Mouse (Mus musculus) heart, embryonic 10.5 days (tissue): Measurements from ENCODE around the gene Gm20388. TPM values are rescaled to one million over a fixed set of nuclear protein-coding genes. Genes with fewer than 3 reads are reported as not detected.

Source experiments
- DNase-seq: peaks from one replicate; pipeline ENCODE4 v3.0.0-alpha.2; 2017; ENCODE audit warnings: low spot score
- H3K27ac ChIP-seq: fragments of 300-500 bp; sonication (generic); 2 replicates; pipeline ENCODE4 v1.5.1; 2016; ENCODE audit warnings: mild to moderate bottlenecking
- H3K27me3 ChIP-seq: fragments of 300-500 bp; sonication (generic); 2 replicates; pipeline ENCODE4 v1.6.1; 2016; ENCODE audit warnings: mild to moderate bottlenecking; ENCODE audit not compliant: poor library complexity, insufficient read depth, severe bottlenecking
- H3K36me3 ChIP-seq: fragments of 300-500 bp; sonication (generic); 2 replicates; pipeline ENCODE4 v1.6.1; 2016; ENCODE audit warnings: mild to moderate bottlenecking, moderate library complexity
- H3K4me1 ChIP-seq: fragments of 300-500 bp; sonication (generic); 2 replicates; pipeline ENCODE4 v1.6.1; 2016; ENCODE audit warnings: mild to moderate bottlenecking
- H3K4me3 ChIP-seq: fragments of 300-500 bp; sonication (generic); 2 replicates; pipeline ENCODE4 v1.5.1; 2016; ENCODE audit warnings: mild to moderate bottlenecking, moderate library complexity
- H3K9me3 ChIP-seq: fragments of 300-500 bp; sonication (generic); 2 replicates; pipeline ENCODE4 v1.6.1; 2016; ENCODE audit warnings: mild to moderate bottlenecking, moderate library complexity
- WGBS: fragments of 180-500 bp; shearing (Covaris S2); methylation state at CpG from one replicate; pipeline ENCODE4 v1.1.7; 2016; 5-methylcytosine and 5-hydroxymethylcytosine counted together
- polyA plus RNA-seq: library from polyadenylated mRNA; unstranded; fragments of >200 nt; fragmentation: Nextera tagmentation; extraction: Ambion mirVana; gene quantifications from 2 replicates; pipeline ENCODE4 v1.2.1, GENCODE M21; 2016

The Gm20388 gene
- polyA plus RNA-seq, 1 experiment from 2014 or later, result 4.5 TPM

DNA sequence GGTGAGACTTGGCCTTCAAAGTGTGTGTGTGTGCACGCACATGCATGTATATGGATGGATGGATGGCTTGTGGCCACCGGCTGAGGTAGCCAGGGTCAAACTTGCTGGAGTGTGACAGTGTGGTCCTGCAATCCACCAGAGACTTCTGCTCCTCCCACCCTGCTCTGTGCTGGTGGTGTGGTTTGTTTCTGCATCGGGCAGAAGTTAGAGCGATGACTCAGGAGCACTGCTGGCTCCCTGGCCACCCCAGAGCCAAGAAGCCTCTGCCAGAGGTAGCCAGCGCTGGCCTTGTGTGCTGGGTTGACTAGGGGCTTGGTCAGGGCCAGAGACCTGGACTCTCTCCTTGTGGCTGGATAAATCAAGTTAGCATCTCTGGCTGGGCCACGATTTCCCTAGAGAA lies 2316.7 kb downstream of the Gm20388 start:
- H3K27ac ChIP-seq, result no peak overlapping the region
- WGBS, result 75% methylated on average over 6 of the region's 6 CpGs
- no peaks in the 10 kb centered on the region for H3K9me3 ChIP-seq
- H3K4me3 ChIP-seq, result no peak overlapping the region
- H3K4me1 ChIP-seq, result peaks cover 56% of the 10 kb centered on the region
- H3K36me3 ChIP-seq, result no peaks in the 10 kb centered on the region
- H3K27me3 ChIP-seq, result peaks cover 79% of the 10 kb centered on the region
- no peak for DNase-seq

- no peaks in the 10 kb centered on the region for H3K36me3 ChIP-seq
- H3K27me3 ChIP-seq, result peaks cover 82% of the 10 kb centered on the region
- H3K4me3 ChIP-seq, result no peak overlapping the region
- no peak overlapping the region for H3K27ac ChIP-seq
- no peaks in the 10 kb centered on the region for H3K9me3 ChIP-seq
- no peak for DNase-seq
- H3K4me1 ChIP-seq, result peaks cover 72% of the 10 kb centered on the region
- 63% methylated on average over 11 of the region's 11 CpGs for WGBS
Observed at GRCm38 (mm10) chr8:122228792-122229575, 2318.3 kb downstream of the Gm20388 start.

DNA sequence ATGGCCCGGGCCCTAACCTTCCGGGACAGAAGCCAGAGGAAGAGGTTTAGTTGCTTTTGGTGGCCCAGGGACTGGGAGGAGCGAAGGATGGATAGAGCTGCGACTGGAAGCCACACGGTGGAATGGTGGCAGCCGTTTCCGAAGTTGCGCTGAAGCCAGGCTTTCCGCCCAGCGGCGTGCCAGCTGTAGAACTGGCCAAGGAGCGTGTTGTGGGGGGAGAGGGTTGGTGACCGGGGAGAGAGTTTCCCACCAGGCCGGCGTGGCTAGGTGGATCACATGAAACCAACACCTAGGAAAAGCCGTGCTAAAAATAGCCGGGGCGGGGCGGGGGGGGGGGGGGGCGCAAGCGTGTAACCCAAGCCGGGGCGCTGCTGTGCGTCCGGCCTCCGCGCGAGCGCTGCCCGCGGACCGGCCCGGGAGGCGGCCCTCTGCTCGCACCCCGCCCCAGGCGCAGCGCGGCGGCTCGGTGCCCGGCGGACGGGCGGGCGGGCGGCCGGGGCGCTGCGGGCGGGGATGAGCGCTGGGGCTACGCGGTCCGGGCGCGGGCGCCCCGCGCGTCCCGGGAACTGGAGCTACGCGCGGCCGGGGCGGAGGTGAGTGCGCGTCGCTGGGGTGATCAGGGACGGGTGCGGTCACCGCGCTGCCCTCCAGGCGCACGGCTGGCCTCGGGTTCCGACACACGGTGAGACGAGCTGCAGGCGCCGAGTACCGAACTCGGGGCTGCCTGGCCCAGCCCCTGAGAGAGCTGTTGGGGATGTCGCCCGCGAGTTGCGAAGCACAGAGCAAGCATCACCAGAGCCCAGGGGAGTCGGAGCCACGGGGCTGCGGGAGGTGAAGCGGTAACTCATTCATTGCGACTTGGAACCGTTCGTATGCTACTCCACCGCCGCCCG lies 2319.4 kb downstream of the Gm20388 start:
- under 1% methylated on average over 80 of the region's 98 CpGs for WGBS
- Histone ChIP-seq H3K4me1 (peaks cover 75% of the 10 kb centered on the region), H3K27me3 (peaks cover 76% of the 10 kb centered on the region), H3K4me3 (peak overlapping the region; percentile 73), H3K27ac (peak overlapping the region; percentile 87), H3K9me3 (no peaks in the 10 kb centered on the region), H3K36me3 (no peaks in the 10 kb centered on the region)
- no peak for DNase-seq

GRCm38 (mm10) chr8:122230712-122231337 lies 2320.2 kb downstream of the Gm20388 start:
- Histone ChIP-seq H3K36me3 (no peaks in the 10 kb centered on the region), H3K27ac (peak overlapping the region; percentile 87), H3K4me3 (peak overlapping the region; percentile 73), H3K4me1 (peaks cover 72% of the 10 kb centered on the region), H3K27me3 (peaks cover 76% of the 10 kb centered on the region), H3K9me3 (no peaks in the 10 kb centered on the region)
- peak; percentile 85 for DNase-seq
- 5% methylated on average over 32 of the region's 32 CpGs for WGBS

DNA sequence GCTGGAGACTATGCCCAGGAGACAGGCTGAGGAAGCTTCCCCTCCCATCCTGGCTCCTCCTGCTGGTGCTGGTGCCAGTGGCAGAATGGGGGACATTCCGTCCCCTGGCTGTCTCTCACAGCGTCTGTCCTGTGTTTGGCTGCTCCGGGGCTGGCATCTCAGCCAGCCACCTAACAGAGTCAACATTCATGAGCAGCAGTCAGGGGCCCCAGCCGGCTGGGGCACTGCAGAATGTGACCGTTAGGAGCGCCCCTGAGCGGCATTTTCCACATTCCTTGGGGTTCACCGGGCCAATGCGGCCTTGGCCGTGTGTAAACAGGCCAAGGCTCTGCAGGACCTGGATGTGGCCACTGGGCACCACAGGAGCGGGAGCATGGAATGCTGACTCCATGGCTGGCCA lies 2323.4 kb downstream of the Gm20388 start:
- Histone ChIP-seq H3K27me3 (peaks cover 43% of the 10 kb centered on the region), H3K4me1 (peaks cover 80% of the 10 kb centered on the region), H3K36me3 (no peaks in the 10 kb centered on the region), H3K4me3 (no peak overlapping the region), H3K9me3 (no peaks in the 10 kb centered on the region), H3K27ac (peak overlapping the region; percentile 48)
- 34% methylated on average over 11 of the region's 11 CpGs for WGBS
- no peak for DNase-seq

- no peak for DNase-seq
- Histone ChIP-seq H3K27me3 (peaks cover 24% of the 10 kb centered on the region), H3K4me1 (peaks cover 64% of the 10 kb centered on the region), H3K36me3 (no peaks in the 10 kb centered on the region), H3K4me3 (no peak overlapping the region), H3K9me3 (no peaks in the 10 kb centered on the region), H3K27ac (no peak overlapping the region)
- WGBS, result 80% methylated on average over 3 of the region's 3 CpGs
Observed at GRCm38 (mm10) chr8:122236521-122236920, 2325.9 kb downstream of the Gm20388 start.

DNA sequence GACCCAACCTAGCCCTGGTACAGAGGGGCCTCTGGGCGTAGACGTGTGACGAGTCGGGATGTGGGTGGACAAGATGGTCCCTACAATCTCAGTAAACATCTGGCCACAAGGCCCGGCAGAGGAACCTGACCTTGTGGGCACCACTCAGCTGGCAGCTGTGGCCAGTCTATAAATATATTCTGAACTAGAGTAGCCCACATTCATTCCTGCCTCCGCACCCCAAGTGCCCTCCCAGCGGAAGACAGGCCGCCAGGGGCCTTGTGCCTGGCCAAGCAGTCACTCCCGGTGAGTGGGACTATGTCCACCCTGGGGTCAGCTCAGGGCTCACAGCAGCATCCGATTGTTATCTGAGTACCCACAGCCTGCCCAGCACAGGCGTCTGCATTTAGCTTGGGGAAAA lies 2327.6 kb downstream of the Gm20388 start:
- Histone ChIP-seq H3K4me3 (no peak overlapping the region), H3K27me3 (peaks cover 8% of the 10 kb centered on the region; the same call in 1 of the 2 replicates), H3K4me1 (peaks cover 55% of the 10 kb centered on the region), H3K36me3 (no peaks in the 10 kb centered on the region), H3K27ac (peak overlapping the region; percentile 11; the same call in 1 of the 2 replicates), H3K9me3 (no peaks in the 10 kb centered on the region)
- no peak for DNase-seq
- WGBS, result 78% methylated on average over 11 of the region's 11 CpGs

- DNase-seq, result no peak
- WGBS, result 68% methylated on average over 8 of the region's 8 CpGs
- no peak overlapping the region for H3K4me3 ChIP-seq
- H3K27me3 ChIP-seq, result peaks cover 6% of the 10 kb centered on the region; the same call in 1 of the 2 replicates
- H3K4me1 ChIP-seq, result peaks cover 50% of the 10 kb centered on the region
- peak overlapping the region; percentile 11; the same call in 1 of the 2 replicates for H3K27ac ChIP-seq
- H3K36me3 ChIP-seq, result no peaks in the 10 kb centered on the region
- no peaks in the 10 kb centered on the region for H3K9me3 ChIP-seq
Observed at GRCm38 (mm10) chr8:122238731-122239130, 2328.1 kb downstream of the Gm20388 start.

DNA sequence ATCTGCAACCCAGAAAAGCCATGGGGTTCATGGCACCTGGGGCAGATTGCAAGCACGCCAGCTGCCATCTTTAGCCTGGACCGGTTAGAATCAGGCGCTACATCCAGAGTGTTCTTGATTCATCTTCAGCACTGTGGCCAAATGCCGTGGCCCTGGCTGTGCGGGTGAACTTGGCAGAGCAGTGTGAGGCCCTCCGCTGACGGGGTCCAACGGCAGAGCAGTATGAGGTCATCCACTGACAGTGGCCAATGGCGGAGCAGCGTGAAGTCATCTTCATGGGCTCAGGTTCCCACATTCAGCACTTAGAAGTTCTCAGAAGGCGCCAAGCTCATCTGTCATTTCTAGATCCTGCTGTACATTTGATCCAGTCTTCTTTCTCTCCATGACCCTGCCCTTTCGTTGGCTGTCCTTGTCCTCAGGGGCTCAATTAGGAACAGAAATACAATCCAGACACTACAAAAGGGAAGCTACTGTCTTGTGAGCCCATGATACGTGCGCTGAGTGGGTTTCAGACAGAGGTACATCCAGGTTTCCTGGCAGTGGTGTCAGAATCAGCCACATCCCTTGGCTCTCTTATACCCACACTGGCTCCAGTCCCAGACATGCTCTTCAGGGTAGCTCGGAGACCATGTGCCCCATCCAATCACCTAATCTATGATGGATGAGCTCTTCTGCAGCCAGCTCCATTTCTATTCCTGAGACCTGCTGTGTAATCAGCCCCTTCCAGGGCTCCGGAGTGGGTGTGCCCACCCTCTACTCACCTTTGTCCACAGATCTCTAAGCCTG lies 2329.8 kb downstream of the Gm20388 start:
- Histone ChIP-seq H3K27me3 (peaks cover 6% of the 10 kb centered on the region; the same call in 1 of the 2 replicates), H3K9me3 (no peaks in the 10 kb centered on the region), H3K27ac (no peak overlapping the region), H3K36me3 (no peaks in the 10 kb centered on the region), H3K4me3 (no peak overlapping the region), H3K4me1 (peaks cover 45% of the 10 kb centered on the region)
- no peak for DNase-seq
- WGBS, result 86% methylated on average over 16 of the region's 16 CpGs

DNA sequence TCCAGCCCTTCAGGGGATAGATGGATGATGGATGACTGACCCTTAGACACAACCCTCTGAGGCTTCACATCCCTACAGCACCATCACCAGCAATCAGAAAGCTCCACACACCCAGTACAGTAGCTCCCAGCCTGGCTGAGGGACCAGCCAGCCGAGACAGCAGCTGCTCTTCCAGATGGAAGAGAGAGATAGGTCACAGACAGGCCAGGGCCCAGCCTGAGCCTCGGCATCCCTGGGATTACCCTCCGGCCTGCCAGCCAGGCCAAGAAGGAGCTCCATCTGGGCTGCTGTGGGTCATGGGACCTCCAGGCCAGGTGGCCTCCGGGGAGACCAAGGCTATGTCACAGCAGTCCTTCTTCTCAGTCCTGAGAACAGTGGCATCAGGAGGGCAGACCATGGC lies 2332.7 kb downstream of the Gm20388 start:
- no peaks in the 10 kb centered on the region for H3K9me3 ChIP-seq
- H3K27ac ChIP-seq, result no peak overlapping the region
- DNase-seq, result no peak
- no peaks in the 10 kb centered on the region for H3K36me3 ChIP-seq
- H3K27me3 ChIP-seq, result peaks cover 6% of the 10 kb centered on the region; the same call in 1 of the 2 replicates
- H3K4me3 ChIP-seq, result no peak overlapping the region
- H3K4me1 ChIP-seq, result peaks cover 50% of the 10 kb centered on the region
- WGBS, result 69% methylated on average over 4 of the region's 4 CpGs

DNA sequence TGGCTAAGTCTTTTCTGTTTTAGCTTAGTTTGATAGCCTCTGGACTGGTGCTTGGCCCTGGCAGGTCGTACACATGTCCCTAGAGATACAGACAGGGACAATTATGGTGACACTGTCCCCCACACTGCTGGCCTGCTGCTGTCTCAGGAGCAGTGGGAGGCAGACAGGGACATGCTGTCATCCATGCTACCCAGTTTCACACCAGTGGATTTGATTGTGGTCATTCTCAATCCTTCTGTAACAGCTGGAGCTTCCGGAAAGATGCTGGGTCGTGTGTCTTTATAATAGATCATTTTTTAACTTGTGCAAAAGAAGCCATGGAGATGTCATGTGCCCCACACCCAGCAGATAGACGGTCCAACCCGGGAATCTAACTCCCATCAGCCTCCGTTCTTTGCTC lies 2334.5 kb downstream of the Gm20388 start:
- H3K27me3 ChIP-seq, result peaks cover 18% of the 10 kb centered on the region
- no peaks in the 10 kb centered on the region for H3K36me3 ChIP-seq
- H3K4me3 ChIP-seq, result no peak overlapping the region
- H3K9me3 ChIP-seq, result no peaks in the 10 kb centered on the region
- H3K27ac ChIP-seq, result 0 out of 2 replicates have a peak overlapping the region, but pooled peaks have one; percentile 37
- WGBS, result 75% methylated on average over 6 of the region's 6 CpGs
- no peak for DNase-seq
- peaks cover 38% of the 10 kb centered on the region for H3K4me1 ChIP-seq
